Mouse (Mus musculus) MEL (cell line): Measurements from ENCODE around the gene Arhgap19.

Experiments
- CTCF ChIP-seq, 3 experiments: IDR thresholded peaks in 2 of 3; conservative IDR thresholded peaks in 1 of 3; 2 replicates each; pipeline ENCODE4 v1.5.1; 2011 to 2012; ENCODE audit warnings: low read length in 3 of 3, low read depth in 2 of 3, mild to moderate bottlenecking in 2 of 3, improper control_type of control experiment in 1 of 3, inconsistent platforms in 1 of 3, mixed read lengths in 1 of 3, moderate library complexity in 1 of 3; ENCODE audit not compliant: control insufficient read depth in 1 of 3, insufficient read depth in 1 of 3, poor library complexity in 1 of 3, severe bottlenecking in 1 of 3
- POLR2A ChIP-seq, 2 experiments: IDR thresholded peaks; 2 replicates each; pipeline ENCODE4 v1.6.1; 2011 to 2012; ENCODE audit warnings: low read length in 2 of 2, mild to moderate bottlenecking in 2 of 2, control low read depth in 1 of 2, improper control_type of control experiment in 1 of 2, low read depth in 1 of 2, moderate library complexity in 1 of 2; ENCODE audit not compliant: control insufficient read depth in 1 of 2, insufficient read depth in 1 of 2, poor library complexity in 1 of 2
- SIN3A ChIP-seq: IDR thresholded peaks from 2 replicates; pipeline ENCODE4 v1.6.1; 2012; ENCODE audit warnings: low read length, improper control_type of control experiment, inconsistent platforms
- SMC3 ChIP-seq: IDR thresholded peaks from 2 replicates; pipeline ENCODE4 v1.6.1; 2011; ENCODE audit warnings: low read depth, low read length, improper control_type of control experiment
- TAL1 ChIP-seq: IDR thresholded peaks from 2 replicates; pipeline ENCODE4 v1.6.1; 2012; ENCODE audit warnings: mild to moderate bottlenecking, inconsistent platforms, low read length, moderate library complexity, mixed read lengths

GRCm38 (mm10) chr19:41777514-41777913 is 24.3 kb downstream of the Arhgap19 start:
- TF ChIP-seq POLR2A (IDR thresholded peaks at IDR 0.05; ENCODE audit: control insufficient read depth in 1 of 2, insufficient read depth in 1 of 2, low read depth in 1 of 2, low read length in 2 of 2, poor library complexity in 1 of 2) (no peak), SMC3 (peak; percentile 69), SIN3A (no peak), CTCF (IDR thresholded peaks at IDR 0.05 in 2 of 3, conservative IDR thresholded peaks at IDR 0.05 in 1 of 3; ENCODE audit: control insufficient read depth in 1 of 3, insufficient read depth in 1 of 3, low read depth in 2 of 3, low read length in 3 of 3, poor library complexity in 1 of 3, severe bottlenecking in 1 of 3) (peak; percentile 21 to 62 (median 56); a peak in 4 of 6 replicates), TAL1 (no peak)
